Mouse (Mus musculus): ENCODE data around the gene Phgdh.

Gene Phgdh

DNA sequence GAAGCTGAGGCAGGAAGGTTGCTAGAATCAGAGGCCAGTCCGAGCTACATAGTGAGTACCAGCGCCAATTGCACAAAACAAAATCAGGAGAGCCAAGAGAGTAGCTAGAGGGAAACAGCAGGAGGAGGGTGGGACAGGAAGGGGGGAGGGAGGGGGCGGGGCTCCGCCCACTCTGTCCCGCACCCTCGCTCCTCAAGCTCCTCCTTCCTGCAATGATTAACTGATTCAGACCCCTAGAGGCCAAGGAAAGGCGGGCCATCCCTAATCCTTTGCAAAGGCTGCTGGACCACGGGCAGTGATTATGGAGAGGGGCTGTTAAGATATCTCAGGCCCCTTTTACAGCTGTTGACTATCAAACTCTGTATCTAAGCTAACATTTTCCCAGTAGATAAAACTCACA is 8.9 kb upstream of the Phgdh start:
- DNase-seq (ENCODE audit: extremely low read depth, insufficient read length, low spot score) = peak; percentile 42

DNA sequence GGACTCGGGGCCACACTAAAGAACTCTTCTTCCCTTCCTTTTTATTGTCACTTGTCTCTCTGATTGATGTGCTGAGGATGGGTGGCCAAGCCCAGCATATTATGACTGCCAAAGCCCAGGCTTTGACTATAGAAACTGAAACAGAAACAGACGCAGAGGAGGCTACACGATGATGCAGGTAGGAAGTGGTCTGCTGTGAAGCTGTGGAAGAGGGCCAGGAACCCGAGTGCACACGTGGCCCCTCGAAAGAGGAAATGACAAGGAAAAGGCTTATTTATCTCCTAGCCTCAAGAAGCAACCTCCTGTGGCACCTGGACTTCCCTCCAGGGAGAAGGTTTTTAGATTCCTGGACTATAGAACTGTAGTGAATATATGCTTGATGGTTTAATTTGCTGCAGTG is 8.3 kb upstream of the Phgdh start:
- no peak for DNase-seq (ENCODE audit: extremely low read depth, insufficient read length, low spot score)

DNA sequence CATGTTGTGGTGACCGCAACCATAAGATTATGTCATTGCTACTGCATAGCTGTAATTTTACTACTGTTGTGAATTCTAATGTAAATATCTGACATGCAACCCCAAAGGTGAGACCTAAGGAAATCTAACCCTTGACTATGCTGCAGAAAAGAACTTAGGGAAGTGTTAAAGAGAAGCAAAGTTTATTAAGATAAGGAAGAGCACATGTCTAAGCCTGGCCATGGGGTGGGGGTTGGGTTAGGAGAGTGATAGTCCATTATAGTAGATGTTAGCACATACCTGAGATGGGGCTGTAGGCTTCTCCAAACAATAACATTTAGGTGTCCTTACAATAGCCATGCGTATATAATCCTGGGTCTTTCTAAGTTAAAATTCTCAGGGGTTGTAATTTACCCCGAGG is 3.4 kb upstream of the Phgdh start:
- DNase-seq (ENCODE audit: extremely low read depth, insufficient read length, low spot score) = no peak

DNA sequence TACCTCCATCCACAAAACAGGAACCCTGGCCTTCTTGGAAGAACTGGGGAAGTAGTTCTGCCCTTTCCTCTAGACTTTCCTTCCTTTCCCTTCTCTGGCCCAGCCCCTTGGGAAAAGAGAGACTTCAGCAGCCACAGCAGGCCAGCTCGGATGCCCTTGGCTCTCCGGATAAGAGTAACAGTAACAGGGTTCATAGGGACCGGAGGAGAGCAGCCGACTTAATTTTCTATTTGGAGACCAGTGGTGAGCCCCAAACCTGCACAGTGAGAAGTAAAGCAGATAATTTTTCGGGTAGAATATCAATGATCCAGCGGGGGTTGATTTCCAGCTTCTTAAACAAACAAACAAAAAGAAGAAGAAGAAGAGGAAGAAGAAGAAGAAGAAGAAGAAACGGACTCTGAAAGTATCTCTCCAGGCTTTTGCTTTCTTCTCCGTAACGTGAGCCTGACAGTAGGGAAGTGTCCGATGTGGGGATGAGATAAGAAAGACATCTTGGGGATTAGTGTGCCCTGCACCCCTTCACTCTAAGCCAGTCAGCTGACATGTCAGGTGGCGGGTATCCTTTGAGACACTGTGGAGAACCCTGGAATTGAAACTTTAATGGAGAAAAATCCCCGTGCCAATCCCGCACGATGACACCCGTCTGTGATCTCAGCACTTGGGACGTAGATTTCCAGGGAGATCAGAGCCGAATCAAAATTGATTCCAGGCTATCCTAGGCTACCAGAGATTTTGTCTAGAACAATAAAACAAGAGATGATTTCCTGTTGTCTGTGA is 1.2 kb upstream of the Phgdh start:
- DNase-seq (ENCODE audit: extremely low read depth, insufficient read length, low spot score) = no peak

DNA sequence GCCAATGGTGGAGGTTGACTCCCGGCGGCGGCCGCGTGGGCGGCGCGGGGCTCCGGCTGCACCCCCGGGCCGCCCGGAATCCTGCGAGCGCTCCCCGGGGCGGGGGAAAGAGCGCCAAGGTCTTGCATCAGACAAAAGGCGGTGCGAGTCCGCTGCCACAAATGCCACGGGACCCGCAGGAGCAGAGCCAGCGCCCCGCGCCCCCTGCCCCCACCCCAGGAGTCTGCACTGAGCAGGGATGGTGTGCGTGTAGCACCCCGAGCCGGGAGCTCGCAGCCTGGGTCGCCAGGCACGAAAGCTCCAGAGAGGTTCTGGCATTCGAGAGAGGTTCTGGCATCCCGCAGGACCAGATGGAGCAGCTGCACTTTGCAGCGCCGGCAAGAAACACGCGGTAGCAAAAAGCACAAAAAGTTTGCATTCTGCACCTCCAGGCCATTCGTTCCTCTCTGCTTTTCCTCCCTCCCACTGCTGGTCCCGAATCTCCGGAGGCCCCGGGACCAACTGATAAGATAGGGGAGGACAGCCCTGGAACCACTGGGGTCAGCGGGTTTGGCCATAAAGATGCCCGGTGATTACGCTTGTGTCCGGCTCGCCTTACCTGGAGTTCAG is 589 bp downstream of the Phgdh start:
- peak; percentile 80 for DNase-seq (ENCODE audit: extremely low read depth, insufficient read length, low spot score)

DNA sequence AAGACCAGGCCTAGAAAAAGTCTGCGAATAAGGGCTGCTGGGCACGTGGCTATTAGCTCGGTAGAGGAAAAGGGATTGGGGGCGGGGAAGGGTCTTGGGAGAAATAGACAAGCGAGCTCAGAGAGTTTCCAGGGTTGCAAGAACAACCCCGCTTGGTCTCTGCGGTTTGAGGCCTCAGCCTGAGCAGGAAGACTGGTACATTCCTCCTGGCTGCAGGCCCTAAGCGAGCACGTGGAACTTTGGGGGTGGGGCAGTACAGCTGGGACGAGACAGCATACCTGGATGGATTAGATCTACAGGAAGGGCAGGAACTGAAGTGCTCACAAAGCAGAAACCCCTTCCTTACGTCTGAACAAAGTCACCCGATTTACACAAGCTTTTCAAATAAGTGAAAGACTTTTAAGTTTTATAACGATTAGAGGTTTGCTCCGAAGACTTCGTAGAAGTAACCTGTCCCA is 1.2 kb downstream of the Phgdh start:
- peak; percentile 76 for DNase-seq (ENCODE audit: extremely low read depth, insufficient read length, low spot score)

DNA sequence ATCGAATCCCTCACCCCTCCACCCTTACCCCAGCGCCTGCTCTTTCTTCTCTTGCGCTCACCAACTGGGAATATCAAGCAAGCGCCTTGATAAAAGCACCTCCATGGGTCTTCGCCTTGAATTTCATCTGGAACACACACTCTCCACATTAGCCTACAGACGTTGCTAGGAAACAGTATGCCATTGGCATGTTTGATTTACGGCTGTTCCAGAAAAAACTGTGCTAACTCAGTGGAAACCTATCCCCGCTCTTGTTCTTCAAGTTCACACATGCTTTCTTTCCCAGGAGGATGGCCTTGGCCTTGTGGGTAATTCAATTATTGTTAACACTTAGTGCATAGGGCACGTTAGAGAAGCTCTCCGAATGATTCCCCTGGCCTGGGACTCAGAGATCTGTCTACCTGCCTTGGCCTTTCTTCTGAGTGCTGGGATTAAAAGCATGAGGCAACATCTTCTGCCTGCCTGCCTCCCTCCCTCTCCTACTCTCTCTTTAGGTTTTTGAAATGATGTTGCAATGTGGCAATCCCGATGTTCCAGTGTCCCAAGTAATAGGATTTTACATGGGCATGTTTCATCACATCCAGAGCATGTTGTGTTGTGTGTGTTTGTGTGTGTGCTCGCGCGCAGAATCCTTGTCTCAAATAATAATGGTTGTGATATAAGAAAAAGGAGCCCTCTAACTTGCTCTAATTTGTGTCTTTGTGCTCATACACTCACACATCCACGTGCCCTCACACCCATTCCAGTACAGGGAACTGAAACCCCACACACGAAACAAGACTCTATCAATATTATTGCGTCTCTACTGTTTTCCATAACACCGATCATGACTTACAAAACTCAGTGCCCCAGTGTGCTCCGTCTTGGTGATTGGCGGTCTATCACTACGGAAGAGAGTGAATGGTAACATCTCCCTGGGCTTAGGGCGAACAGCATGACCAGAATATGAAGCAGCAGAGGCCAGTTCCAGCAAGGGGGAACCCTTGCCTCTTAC is 2.8 kb downstream of the Phgdh start:
- no peak for DNase-seq (ENCODE audit: extremely low read depth, insufficient read length, low spot score)

DNA sequence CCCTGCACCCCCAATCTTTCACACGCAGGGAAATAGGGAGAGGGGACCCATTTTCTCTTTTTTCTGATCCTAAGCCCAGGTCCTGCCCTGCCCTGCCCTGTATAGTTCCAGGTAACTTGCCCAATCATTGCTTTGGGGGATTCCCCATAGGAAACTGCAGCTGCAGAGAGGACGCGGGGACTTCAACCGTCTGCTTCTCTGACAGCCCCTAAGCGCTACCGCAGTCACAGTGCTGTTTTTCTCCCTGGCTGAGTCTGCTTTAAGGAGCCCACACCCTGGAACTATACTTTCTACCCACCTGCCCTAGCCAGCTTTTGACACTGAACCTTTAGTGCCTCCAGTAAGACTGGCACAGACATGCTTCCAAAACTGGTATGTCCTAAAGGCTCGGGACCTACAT is 3.9 kb downstream of the Phgdh start:
- no peak for DNase-seq (ENCODE audit: extremely low read depth, insufficient read length, low spot score)

DNA sequence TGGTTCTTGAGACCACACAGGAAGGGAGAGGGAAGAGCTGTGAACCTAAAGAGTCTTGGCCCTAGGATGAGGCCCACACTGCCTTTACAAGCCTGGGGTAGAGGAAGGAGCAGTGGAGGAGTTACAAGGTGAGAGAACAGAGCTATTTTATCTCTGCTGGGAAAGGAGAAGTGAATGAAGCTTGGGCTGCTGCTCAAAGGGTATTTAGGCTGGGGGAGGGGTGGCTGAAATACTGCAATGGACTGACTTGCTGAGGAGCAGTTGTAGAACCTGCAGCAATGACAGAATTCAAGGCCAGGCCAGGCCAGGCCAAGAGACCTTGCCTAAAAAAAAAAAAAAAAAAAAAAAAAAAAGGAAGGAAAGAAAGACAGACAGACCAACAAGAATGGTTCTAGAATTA is 4.5 kb downstream of the Phgdh start:
- DNase-seq (ENCODE audit: extremely low read depth, insufficient read length, low spot score) = no peak

DNA sequence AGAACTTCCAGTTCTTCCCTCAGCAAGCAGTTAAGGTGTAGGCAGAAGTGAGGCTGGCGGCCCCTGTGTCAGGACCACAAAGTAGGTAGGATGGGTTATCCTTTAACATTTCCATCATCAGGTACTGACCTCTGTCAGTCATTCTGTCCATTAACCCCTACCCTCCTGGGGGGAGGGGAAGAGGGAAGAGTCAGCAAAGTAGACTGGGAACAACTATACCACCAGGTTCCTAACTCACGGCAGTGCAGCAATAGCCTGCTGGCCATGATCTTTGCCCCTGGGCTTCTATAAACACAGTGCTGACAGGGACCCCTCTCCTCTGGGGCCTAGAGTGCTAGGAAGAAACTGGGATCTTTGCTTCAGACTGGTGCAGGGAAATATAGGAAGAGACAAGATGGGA is 5.8 kb downstream of the Phgdh start:
- DNase-seq (ENCODE audit: extremely low read depth, insufficient read length, low spot score) = no peak

DNA sequence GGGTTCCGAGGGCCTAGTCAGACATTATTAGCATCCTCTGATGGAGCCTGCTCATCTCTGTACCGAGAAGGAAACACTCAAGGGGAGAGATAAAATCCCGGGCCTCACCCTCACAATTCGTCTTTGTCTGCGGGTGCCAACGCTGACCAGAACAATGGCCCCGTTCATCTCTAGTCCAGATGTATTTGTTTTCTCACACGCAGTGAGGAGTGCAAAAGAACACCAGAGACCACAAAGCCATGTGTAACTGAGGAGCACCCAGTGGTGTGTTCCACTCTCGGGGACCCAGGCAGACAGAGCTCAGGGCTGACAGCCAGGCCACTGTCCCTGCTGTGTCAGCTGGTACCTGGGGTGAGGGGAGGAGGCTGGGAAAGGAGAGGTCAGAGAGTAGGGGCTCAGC is 15.6 kb downstream of the Phgdh start:
- DNase-seq (ENCODE audit: extremely low read depth, insufficient read length, low spot score) = no peak

DNA sequence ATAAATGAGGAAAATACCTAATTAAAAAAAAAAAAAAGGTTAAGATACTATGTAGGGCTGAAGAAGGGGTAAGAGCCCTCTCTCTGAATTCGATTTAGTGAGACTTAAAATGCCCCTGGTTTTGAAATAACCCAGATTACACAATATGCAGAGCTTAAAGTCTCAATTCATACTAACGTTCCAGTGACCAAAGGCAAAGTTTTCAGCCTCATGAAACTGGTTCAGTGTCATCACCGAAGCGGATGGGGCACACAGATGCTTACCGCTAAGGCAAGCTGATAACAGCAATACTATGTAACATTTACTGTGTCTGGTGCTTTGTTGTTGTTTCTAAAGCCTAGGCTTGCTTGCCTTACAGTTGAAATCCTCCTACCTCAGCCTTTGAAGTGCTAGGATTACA is 17.6 kb downstream of the Phgdh start:
- no peak for DNase-seq (ENCODE audit: extremely low read depth, insufficient read length, low spot score)

DNA sequence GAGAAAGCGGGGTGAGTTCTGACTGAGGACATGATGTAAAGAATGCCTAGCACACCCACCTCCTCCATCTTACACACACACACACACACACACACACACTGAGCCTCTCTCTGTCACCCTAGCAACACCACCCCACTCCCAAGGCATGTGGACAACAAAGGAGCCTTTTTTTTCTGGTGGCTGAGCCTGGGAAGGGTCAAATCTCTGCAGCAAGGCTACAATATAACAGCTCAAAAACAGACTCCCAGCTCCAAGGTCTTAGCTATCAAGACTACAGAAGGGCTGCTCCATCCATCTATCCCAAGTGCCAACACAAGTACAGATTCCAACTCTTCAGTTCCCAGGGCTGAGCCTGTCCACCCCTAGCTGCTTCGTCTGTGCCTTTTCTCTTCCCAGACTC is 20.6 kb downstream of the Phgdh start:
- DNase-seq (ENCODE audit: extremely low read depth, insufficient read length, low spot score) = no peak

DNA sequence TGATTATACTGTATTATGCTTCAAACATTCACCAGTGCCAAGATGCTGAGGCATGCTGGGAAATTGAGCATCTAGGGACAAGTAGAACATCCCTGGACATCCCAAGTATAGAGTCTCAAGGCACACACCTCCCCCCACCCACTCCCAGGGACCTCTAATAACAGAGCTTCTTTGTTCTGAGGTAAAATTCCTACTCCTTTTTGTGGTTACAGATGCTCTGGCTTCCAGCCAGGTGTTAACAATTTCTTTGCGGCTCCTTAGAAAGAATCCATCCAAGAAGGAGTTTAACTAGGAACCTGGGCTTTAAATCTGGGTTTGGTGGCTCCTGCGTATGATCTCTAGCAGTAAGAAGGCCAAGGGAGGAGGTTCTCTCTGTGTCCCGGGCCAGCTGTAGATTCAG is 22.6 kb downstream of the Phgdh start:
- DNase-seq (ENCODE audit: extremely low read depth, insufficient read length, low spot score) = peak; percentile 59

DNA sequence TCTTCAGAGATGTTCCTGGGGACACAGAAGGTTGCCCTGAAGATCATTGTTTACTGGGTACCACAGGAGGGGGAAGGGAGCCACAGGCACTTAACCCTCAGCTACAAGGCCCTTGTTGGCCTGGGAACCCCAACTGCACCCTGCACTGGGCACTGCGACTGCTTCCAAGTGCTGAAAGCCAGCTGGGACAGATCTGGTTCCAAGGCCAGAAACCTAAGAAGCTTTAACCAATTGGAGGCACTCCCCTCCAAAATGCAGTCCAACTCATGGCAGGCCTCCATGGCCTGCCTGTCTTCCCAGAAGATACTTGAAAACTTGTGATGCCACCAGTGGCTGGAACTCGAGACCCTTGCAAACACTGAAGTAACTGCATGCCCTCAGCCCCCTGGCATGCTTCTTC is 24.6 kb downstream of the Phgdh start:
- no peak for DNase-seq (ENCODE audit: extremely low read depth, insufficient read length, low spot score)

DNA sequence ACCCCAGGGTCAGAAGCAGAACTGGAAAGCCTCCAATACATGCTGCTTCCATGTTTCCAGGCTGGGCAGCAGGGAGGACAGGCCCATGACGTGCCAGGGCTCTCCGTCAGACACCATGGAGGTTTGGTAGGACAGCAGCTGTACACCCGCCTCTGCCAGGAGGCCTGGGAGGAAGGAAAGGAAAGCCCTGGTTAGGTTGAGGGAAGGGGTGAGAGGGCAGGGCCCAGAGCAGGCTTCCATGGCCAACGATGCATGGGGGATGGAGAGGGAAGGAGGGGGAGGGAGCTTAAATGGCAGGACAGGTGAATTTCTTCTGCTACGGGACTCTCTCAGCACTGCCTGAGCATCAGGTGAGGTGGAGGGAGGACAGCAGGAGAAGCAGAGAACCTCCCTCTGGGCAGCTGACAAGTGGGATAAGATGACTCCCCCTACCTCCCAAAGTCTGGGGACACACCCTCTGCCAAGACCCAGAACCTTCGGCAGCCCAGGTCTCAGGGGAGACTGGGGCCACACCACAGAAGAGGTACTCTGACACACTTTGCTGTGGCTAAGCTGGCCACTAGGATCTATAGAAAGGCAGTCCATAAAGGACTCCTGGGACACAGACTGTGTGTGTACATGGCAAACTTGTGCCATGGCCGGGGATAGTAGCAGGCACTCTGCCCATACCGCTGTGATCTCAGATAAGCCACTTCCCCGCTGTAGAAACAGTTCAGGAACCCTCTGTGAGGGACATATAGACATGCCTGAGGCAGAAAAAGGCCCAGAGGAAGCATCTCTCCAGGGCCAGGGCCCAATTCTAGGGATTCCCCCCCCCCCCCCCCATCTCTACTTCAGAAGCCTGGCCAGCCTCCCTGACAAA is 26.3 kb downstream of the Phgdh start:
- no peak for DNase-seq (ENCODE audit: extremely low read depth, insufficient read length, low spot score)

DNA sequence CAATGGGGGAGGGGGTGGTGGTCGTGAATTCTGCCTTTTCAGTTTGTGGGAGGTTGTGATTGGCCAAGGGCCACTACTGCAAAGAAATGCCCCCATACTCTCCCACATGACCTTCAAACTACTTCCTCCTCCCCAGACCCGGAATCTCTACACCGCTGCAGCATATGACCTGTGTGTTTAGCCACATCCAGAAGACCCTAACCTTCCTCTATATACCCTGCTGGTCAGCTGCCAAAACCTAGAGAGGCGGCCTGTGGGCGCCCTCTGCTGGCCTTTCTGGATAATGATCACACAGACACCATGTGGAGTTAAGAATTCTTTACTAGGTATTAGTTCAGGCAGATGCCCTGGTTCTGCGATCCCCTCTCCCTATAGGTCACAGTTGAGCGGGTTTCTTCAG is 26.9 kb downstream of the Phgdh start:
- no peak for DNase-seq (ENCODE audit: extremely low read depth, insufficient read length, low spot score)

DNA sequence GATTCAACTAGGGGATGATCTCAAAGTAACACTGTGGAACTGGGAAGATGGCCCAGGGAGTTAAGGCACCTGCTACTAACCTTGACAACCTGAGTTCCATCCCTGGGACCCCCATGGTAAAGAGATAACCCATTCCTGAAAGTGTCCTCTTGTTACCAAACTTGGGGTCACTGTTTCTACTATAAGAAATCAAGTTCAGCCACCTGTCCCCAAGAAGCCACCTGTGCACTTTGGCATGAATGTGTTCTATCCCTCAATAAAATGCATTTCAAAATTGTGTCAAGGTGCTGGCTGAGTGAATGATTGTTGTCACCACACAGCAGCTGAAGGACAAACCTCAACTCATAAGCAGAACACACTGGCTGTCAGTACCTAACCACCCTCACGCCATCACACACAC is 29.3 kb downstream of the Phgdh start:
- DNase-seq (ENCODE audit: extremely low read depth, insufficient read length, low spot score) = no peak

DNA sequence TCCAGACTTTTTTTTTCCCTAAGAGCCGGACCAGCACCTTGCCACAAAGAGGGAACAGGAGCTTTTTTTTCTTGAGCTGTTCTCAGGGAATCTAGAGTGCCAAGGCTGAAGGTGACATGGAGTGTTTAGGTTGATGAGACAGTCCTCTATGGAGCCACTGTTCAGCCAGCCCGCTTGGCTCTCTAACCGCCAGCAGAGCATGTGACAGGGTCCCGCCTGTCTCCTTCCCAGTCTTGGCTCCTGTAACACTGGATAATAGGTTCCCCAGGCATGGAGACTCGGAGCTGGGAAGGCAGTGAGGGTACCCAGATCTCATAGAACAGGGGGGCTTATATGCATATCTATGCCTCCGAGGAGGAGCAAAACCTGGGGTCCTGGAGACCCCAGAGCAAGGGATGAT is 31.2 kb downstream of the Phgdh start:
- DNase-seq (ENCODE audit: extremely low read depth, insufficient read length, low spot score) = no peak

DNA sequence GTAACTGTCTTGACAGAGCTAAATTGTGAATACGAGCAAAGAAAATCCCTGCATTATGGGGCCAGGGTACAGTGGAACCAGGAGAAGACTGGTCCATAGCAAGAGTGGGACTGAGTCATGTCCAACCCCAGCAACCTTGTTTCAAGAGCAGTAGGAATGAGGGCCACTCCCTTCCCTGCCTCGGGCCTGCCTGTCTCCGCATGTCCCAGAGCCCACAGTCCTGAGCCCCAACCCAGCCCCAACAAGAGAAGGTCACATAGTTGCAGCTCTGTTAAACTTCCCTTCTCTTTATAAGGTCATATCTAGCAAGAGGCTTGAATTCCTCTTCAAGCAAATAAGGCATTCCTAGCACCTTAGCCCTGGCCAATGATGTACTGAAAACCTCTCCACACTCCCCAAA is 38.0 kb downstream of the Phgdh start:
- DNase-seq (ENCODE audit: extremely low read depth, insufficient read length, low spot score) = no peak
